Mouse (Mus musculus) left cerebral cortex, postnatal 14 days (tissue): ENCODE measurements at regions not wholly inside any gene's neighbourhood (a gene's known extent, or its start where the extent isn't known, plus 50 kb on each side); places are given as distances from the start of the nearest gene placed in this dataset.
"Not testable (repeated sequence)": the region's sequence is repeated elsewhere in the genome, so short reads cannot be mapped to it uniquely, and the experiment has no call there.

Experiments
- DNase-seq, 2 experiments: peaks; one replicate each; pipeline ENCODE4 v3.0.0; 2021 to 2022; ENCODE audit warnings: low spot score in 2 of 2, mixed read lengths in 1 of 2
- intact Hi-C: fragments of 180-260 bp; cut with DNase I; formaldehyde crosslinking; loops from one replicate; pipeline ENCODE4 v1.15.1; 2025

GRCm38 (mm10) chr14:60559376-60559775 lies 74.4 kb upstream of the Spata13 start:
- DNase-seq = no peak
- intact Hi-C loops = loop anchor here (5.0 kb wide), 1 partner anchor 73 kb away; the partner anchor contains the start of gene Spata13

- intact Hi-C loops = loop anchor here (5.0 kb wide), 1 partner anchor 72 kb away; the partner anchor contains the start of gene Spata13
Measured at GRCm38 (mm10) chr14:60559826-60560529, 73.8 kb upstream of the Spata13 start.

GRCm38 (mm10) chr14:60576281-60576680 lies 57.5 kb upstream of the Spata13 start:
- DNase-seq = no peak
- intact Hi-C loops = no loop called here

More at GRCm38 (mm10) chr14:60559826-60560529, 73.8 kb upstream of the Spata13 start:
- DNase-seq = no peak

GRCm38 (mm10) chr14:60580131-60580530 lies 53.7 kb upstream of the Spata13 start:
- intact Hi-C loops, DNase-seq: not testable (repeated sequence)
